Mouse (Mus musculus) heart, embryonic 11.5 days (tissue): Measurements from ENCODE around the gene Nupr1. TPM values are rescaled to one million over a fixed set of nuclear protein-coding genes. Genes with fewer than 3 reads are reported as not detected.
"Not testable (repeated sequence)": the region's sequence is repeated elsewhere in the genome, so short reads cannot be mapped to it uniquely, and the experiment has no call there.

Source experiments
- ATAC-seq: fragments of 200-750 bp; cut with Nextera tagmentation; replicated peaks from 2 replicates; pipeline ENCODE4 v1.8.0; 2017; ENCODE audit warnings: moderate library complexity; ENCODE audit not compliant: insufficient number of reproducible peaks, low FRiP score, low TSS enrichment
- H3K27ac ChIP-seq: fragments of 300-500 bp; sonication (generic); 2 replicates; pipeline ENCODE4 v1.5.1; 2014; ENCODE audit warnings: mild to moderate bottlenecking, low read depth, low read length
- H3K27me3 ChIP-seq: fragments of 300-500 bp; sonication (generic); 2 replicates; pipeline ENCODE4 v1.6.1; 2014; ENCODE audit warnings: mild to moderate bottlenecking, low read length, mixed read lengths; ENCODE audit not compliant: control insufficient read depth, insufficient read depth
- H3K36me3 ChIP-seq: fragments of 300-500 bp; sonication (generic); 2 replicates; pipeline ENCODE4 v1.6.1; 2014; ENCODE audit warnings: mild to moderate bottlenecking, low read length, moderate library complexity, mixed read lengths; ENCODE audit not compliant: control insufficient read depth, insufficient read depth
- H3K4me1 ChIP-seq: fragments of 300-500 bp; sonication (generic); 2 replicates; pipeline ENCODE4 v1.6.1; 2014; ENCODE audit warnings: low read length; ENCODE audit not compliant: control insufficient read depth, insufficient read depth
- H3K4me2 ChIP-seq: fragments of 300-500 bp; sonication (generic); 2 replicates; pipeline ENCODE4 v1.6.1; 2014; ENCODE audit warnings: mild to moderate bottlenecking, moderate library complexity
- H3K4me3 ChIP-seq: fragments of 300-500 bp; sonication (generic); 2 replicates; pipeline ENCODE4 v1.5.1; 2014; ENCODE audit warnings: low read depth, low read length
- H3K9ac ChIP-seq: fragments of 300-500 bp; sonication (generic); 2 replicates; pipeline ENCODE4 v1.6.1; 2014; ENCODE audit warnings: mild to moderate bottlenecking, low read depth, low read length, moderate library complexity
- H3K9me3 ChIP-seq: fragments of 300-500 bp; sonication (generic); replicated peaks from 2 replicates; pipeline ENCODE4 v1.6.1; 2016; ENCODE audit warnings: low read length; ENCODE audit not compliant: control insufficient read depth
- WGBS: fragments of 180-500 bp; shearing (Covaris S2); extraction: QIAGEN DNeasy Blood & Tissue Kit; methylation state at CpG from one replicate; pipeline ENCODE4 v1.1.7; 2014; ENCODE audit not compliant: insufficient replicate concordance; 5-methylcytosine and 5-hydroxymethylcytosine counted together
- polyA plus RNA-seq: library from polyadenylated mRNA; unstranded; fragments of >200 nt; fragmentation: Nextera tagmentation; extraction: Ambion mirVana; gene quantifications from 2 replicates; pipeline ENCODE4 v1.2.1, GENCODE M21; 2014

The Nupr1 gene
- polyA plus RNA-seq, 1 experiment from 2014 or later: 1.2 TPM

GRCm38 (mm10) chr7:126649231-126650051, 18.8 kb upstream of the Nupr1 start, which contains the start of gene Sgf29:
TSS of gene Sgf29 (plus strand) at chr7:126649309.
- peaks cover 7% of the 10 kb centered on the region; the same call in 1 of the 2 replicates for H3K4me1 ChIP-seq
- peak within 1 kb of the TSS; percentile 94 for H3K27ac ChIP-seq
- peak within 1 kb of the TSS; percentile 71 for H3K9ac ChIP-seq
- H3K4me3 ChIP-seq: peak within 1 kb of the TSS; percentile 58
- H3K4me2 ChIP-seq: peak within 1 kb of the TSS; percentile 77
- H3K36me3 ChIP-seq: no peaks in the 10 kb centered on the region
- no peaks in the 10 kb centered on the region for H3K9me3 ChIP-seq
- ATAC-seq: peak; percentile 95
- WGBS: 1% methylated on average over 57 of the region's 57 CpGs
- no peaks in the 10 kb centered on the region for H3K27me3 ChIP-seq

DNA sequence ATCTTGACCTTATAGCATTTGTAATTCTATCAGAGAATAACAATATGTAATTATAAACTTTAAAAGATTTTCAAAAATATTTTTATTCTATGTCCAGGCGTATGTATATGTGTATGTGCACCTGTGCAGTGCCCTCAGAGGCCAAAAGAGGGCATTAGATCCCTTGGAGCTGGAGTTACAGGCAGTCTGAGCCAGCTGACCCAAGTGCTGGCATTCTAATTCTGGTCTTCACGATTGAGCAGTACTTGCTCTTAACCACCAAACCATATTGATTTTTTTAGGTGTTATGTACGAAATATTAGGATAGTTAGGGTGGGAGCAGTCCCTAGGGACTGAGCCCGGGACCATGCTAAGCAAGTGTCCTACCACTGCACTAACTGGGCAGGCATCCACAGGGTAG, 17.8 kb upstream of the Nupr1 start:
- 68% methylated on average over 4 of the region's 4 CpGs for WGBS
- H3K4me3 ChIP-seq: peak overlapping the region; percentile 58; the same call in 1 of the 2 replicates
- no peaks in the 10 kb centered on the region for H3K9me3 ChIP-seq
- no peak overlapping the region for H3K27ac ChIP-seq
- H3K4me1 ChIP-seq: peaks cover 7% of the 10 kb centered on the region; the same call in 1 of the 2 replicates
- no peaks in the 10 kb centered on the region for H3K36me3 ChIP-seq
- no peak overlapping the region for H3K9ac ChIP-seq
- ATAC-seq: no peak
- H3K27me3 ChIP-seq: no peaks in the 10 kb centered on the region
- peak overlapping the region; percentile 77; the same call in 1 of the 2 replicates for H3K4me2 ChIP-seq

- ATAC-seq: no peak
- 58% methylated on average over 5 of the region's 5 CpGs for WGBS
Observed at GRCm38 (mm10) chr7:126645708-126646107, 15.0 kb upstream of the Nupr1 start.

GRCm38 (mm10) chr7:126644914-126645313, 14.3 kb upstream of the Nupr1 start:
- H3K4me1 ChIP-seq: no peaks in the 10 kb centered on the region; the same call in 1 of the 2 replicates
- no peaks in the 10 kb centered on the region for H3K27me3 ChIP-seq
- H3K9ac ChIP-seq: no peak overlapping the region
- H3K4me2 ChIP-seq: no peak overlapping the region
- no peak overlapping the region for H3K27ac ChIP-seq
- no peaks in the 10 kb centered on the region for H3K36me3 ChIP-seq
- no peaks in the 10 kb centered on the region for H3K9me3 ChIP-seq
- no peak for ATAC-seq
- H3K4me3 ChIP-seq: no peak overlapping the region

More at GRCm38 (mm10) chr7:126645708-126646107, 15.0 kb upstream of the Nupr1 start:
- Histone ChIP-seq H3K4me2 (no peak overlapping the region), H3K9ac (no peak overlapping the region), H3K27me3 (no peaks in the 10 kb centered on the region), H3K36me3 (no peaks in the 10 kb centered on the region), H3K4me1 (peaks cover 5% of the 10 kb centered on the region; the same call in 1 of the 2 replicates), H3K9me3 (no peaks in the 10 kb centered on the region), H3K4me3 (no peak overlapping the region), H3K27ac (no peak overlapping the region)

GRCm38 (mm10) chr7:126644345-126644744, 13.7 kb upstream of the Nupr1 start:
- no peaks in the 10 kb centered on the region for H3K27me3 ChIP-seq
- ATAC-seq: no peak
- H3K27ac ChIP-seq: no peak overlapping the region
- H3K9ac ChIP-seq: no peak overlapping the region
- H3K4me2 ChIP-seq: no peak overlapping the region
- H3K9me3 ChIP-seq: no peaks in the 10 kb centered on the region
- H3K4me1 ChIP-seq: no peaks in the 10 kb centered on the region
- WGBS: 66% methylated on average over 3 of the region's 3 CpGs
- no peak overlapping the region for H3K4me3 ChIP-seq
- no peaks in the 10 kb centered on the region for H3K36me3 ChIP-seq

- 62% methylated on average over 3 of the region's 3 CpGs for WGBS
- not testable (repeated sequence) for H3K27me3 ChIP-seq, ATAC-seq, H3K36me3 ChIP-seq, H3K4me2 ChIP-seq, H3K9me3 ChIP-seq, H3K4me1 ChIP-seq, H3K4me3 ChIP-seq, H3K9ac ChIP-seq, H3K27ac ChIP-seq
Observed at GRCm38 (mm10) chr7:126643244-126643617, 12.6 kb upstream of the Nupr1 start.

DNA sequence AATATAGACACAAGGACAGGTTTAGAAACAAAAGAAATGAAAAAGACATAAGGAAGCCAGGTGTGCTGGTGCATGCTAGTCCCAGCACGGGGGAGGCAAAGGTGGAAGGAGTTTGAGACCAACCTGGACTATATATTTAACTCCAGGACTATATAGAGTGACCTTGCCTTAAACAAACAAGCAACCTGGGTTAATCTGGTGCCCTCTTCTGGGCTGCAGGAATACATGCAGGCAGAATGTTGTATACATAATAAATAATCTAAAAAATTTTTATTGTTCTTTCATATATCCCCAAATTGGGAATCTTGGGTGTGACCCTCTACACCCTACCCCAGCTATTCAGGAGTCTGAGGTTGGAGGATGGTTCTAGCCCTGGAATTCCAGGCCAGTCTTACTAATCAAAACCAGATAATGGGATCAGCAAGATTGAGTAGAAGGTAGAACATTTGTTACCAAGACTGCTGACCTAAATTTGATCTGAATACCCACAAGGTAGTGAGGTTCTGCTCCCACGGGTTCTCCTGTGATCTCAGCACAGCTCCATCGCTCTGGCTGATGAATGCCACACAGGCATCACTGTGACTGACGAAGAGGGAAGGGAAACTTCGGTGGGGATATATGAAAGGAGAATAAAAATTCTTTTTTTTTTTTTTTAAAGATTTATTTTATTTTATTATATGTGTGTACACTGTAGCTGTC, 12.0 kb upstream of the Nupr1 start:
- no peaks in the 10 kb centered on the region for H3K36me3 ChIP-seq
- H3K4me1 ChIP-seq: no peaks in the 10 kb centered on the region
- H3K4me3 ChIP-seq: no peak overlapping the region
- no peak overlapping the region for H3K27ac ChIP-seq
- 68% methylated on average over 5 of the region's 5 CpGs for WGBS
- 0 out of 2 replicates have a peak, but pooled peaks cover 3% of the 10 kb centered on the region for H3K27me3 ChIP-seq
- H3K9me3 ChIP-seq: no peaks in the 10 kb centered on the region
- H3K4me2 ChIP-seq: no peak overlapping the region
- ATAC-seq: no peak
- H3K9ac ChIP-seq: no peak overlapping the region

DNA sequence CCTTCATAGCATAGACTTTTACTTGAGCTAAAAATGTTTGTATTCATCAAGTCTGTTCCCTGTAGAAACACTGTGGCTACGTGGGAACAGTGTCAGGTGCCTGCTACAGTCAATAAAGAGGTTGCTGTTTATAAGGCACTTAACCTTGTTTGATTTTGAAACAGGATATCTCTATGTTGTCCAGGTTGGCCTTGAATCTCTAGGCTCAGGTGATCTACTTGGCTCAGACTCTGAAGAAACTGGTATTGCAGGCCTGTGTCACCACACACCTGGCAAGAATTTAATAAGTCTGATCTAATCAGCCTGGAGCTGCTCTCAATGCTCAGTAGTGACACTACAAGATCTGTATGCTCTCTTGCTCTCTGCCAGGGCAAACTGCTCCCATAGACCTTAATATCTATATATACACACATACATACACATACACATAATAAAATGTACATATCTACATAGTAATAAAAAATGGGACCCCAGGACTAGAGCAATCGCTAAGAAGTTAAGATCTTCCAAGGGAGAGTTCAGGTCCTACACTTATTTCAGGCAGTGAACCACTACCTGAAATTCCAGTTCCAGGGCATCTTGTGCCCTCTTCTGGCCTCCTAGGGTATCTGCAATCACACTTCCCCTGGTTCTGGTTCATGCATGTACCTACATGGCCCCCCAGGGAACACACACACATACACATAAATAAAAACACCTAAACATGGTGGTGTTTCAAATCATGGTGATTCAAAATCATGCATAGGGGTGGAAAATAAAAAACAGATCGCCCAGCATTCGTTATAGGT, 6.3 kb upstream of the Nupr1 start:
- ATAC-seq: no peak
- H3K4me3 ChIP-seq: no peak overlapping the region
- no peaks in the 10 kb centered on the region for H3K36me3 ChIP-seq
- 19% methylated on average over 4 of the region's 4 CpGs for WGBS
- H3K9me3 ChIP-seq: no peaks in the 10 kb centered on the region
- H3K27me3 ChIP-seq: 0 out of 2 replicates have a peak, but pooled peaks cover 3% of the 10 kb centered on the region
- no peak overlapping the region for H3K9ac ChIP-seq
- no peak overlapping the region for H3K4me2 ChIP-seq
- no peaks in the 10 kb centered on the region for H3K4me1 ChIP-seq
- no peak overlapping the region for H3K27ac ChIP-seq
